Mouse (Mus musculus) liver, embryonic 11.5 days (tissue): ENCODE measurements around the gene Rnf220. TPM values are rescaled to one million over a fixed set of nuclear protein-coding genes. Genes with fewer than 3 reads are reported as not detected.

ENCODE experiments used
- polyA plus RNA-seq: library from polyadenylated mRNA; unstranded; fragments of >200 nt; fragmentation: Nextera tagmentation; extraction: Ambion mirVana; gene quantifications from 2 replicates; pipeline ENCODE4 v1.2.1, GENCODE M21; 2014

Gene Rnf220
- polyA plus RNA-seq, 1 experiment from 2014 or later = 70.9 TPM

Other genes starting within 250 kb of the Rnf220 start
- 3.1 and 4.9 TPM in 2 replicates for gene Tmem53, start 245.1 kb downstream of the Rnf220 start, polyA plus RNA-seq
- not detected in 2 replicates for gene Armh1, start 244.9 kb downstream of the Rnf220 start, polyA plus RNA-seq
- 88.1 and 89.9 TPM in 2 replicates for gene Eri3, start 53.3 kb upstream of the Rnf220 start, polyA plus RNA-seq
- gene Dmap1, start 185.2 kb upstream of the Rnf220 start, polyA plus RNA-seq = 56.7 and 59.0 TPM in 2 replicates
- not detected in 2 replicates for gene Gm12845, start 227.4 kb upstream of the Rnf220 start, polyA plus RNA-seq